Mouse (Mus musculus) hindbrain, embryonic 16.5 days (tissue): ENCODE measurements around the gene Tmem44. TPM values are rescaled to one million over a fixed set of nuclear protein-coding genes. Genes with fewer than 3 reads are reported as not detected.

Experiments
- ATAC-seq: fragments of 200-750 bp; cut with Nextera tagmentation; 2 replicates; pipeline ENCODE4 v1.8.0; 2017; ENCODE audit warnings: moderate TSS enrichment, moderate library complexity
- H3K27ac ChIP-seq: fragments of 300-500 bp; sonication (generic); 2 replicates; pipeline ENCODE4 v1.5.1; 2014; ENCODE audit warnings: low read depth, mild to moderate bottlenecking, control low read depth, low read length, moderate library complexity
- H3K27me3 ChIP-seq: fragments of 300-500 bp; sonication (generic); replicated peaks from 2 replicates; pipeline ENCODE4 v1.6.1; 2014; ENCODE audit warnings: low read length; ENCODE audit not compliant: control insufficient read depth, insufficient read depth
- H3K36me3 ChIP-seq: fragments of 300-500 bp; sonication (generic); 2 replicates; pipeline ENCODE4 v1.6.1; 2014; ENCODE audit warnings: mild to moderate bottlenecking, low read length, moderate library complexity, mixed read lengths; ENCODE audit not compliant: control insufficient read depth, insufficient read depth
- H3K4me1 ChIP-seq: fragments of 300-500 bp; sonication (generic); 2 replicates; pipeline ENCODE4 v1.6.1; 2014; ENCODE audit warnings: low read depth, low read length; ENCODE audit not compliant: control insufficient read depth, insufficient read depth
- H3K4me2 ChIP-seq: fragments of 300-500 bp; sonication (generic); 2 replicates; pipeline ENCODE4 v1.6.1; 2014; ENCODE audit warnings: mild to moderate bottlenecking, low read length, control low read depth, moderate library complexity
- H3K4me3 ChIP-seq: fragments of 300-500 bp; sonication (generic); 2 replicates; pipeline ENCODE4 v1.5.1; 2014; ENCODE audit warnings: mild to moderate bottlenecking, low read length, control low read depth, moderate library complexity
- H3K9ac ChIP-seq: fragments of 300-500 bp; sonication (generic); 2 replicates; pipeline ENCODE4 v1.6.1; 2014; ENCODE audit warnings: low read depth, mild to moderate bottlenecking, control low read depth, low read length, moderate library complexity
- H3K9me3 ChIP-seq: fragments of 300-500 bp; sonication (generic); 2 replicates; pipeline ENCODE4 v1.6.1; 2014; ENCODE audit warnings: mild to moderate bottlenecking, low read length, moderate library complexity; ENCODE audit not compliant: control insufficient read depth
- WGBS: fragments of 180-500 bp; shearing (Covaris S2); extraction: QIAGEN DNeasy Blood & Tissue Kit; methylation state at CpG from one replicate; pipeline ENCODE4 v1.1.7; 2014; 5-methylcytosine and 5-hydroxymethylcytosine counted together
- polyA plus RNA-seq: library from polyadenylated mRNA; unstranded; fragments of >200 nt; fragmentation: Nextera tagmentation; extraction: Ambion mirVana; gene quantifications from 2 replicates; pipeline ENCODE4 v1.2.1, GENCODE M21; 2015

Tmem44 gene
- 67.5 and 72.3 TPM in 2 replicates for polyA plus RNA-seq

DNA sequence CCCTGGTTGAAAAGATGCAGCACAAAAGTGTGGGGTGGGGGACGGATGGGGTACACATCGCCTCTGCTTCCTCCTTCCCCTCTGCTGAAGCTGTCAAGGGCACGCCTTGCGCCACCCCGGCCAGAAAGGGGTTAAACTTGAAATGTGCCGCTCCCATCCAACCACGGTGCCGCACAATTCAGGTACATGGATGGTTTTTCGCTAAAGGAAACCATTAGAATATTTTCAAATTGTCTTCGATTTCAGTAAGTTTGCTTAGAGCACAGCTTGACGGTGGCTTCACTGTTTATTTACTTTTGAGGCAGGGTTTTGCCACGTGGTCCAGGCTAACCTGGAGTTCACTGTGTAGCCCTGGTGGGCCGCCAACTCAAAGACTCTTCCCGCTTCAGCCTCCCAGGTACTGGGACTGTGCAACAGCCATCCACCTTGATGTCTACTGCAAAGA, at the start of gene Tmem44:
Gene Tmem44 (minus strand): TSS at position 95 of the 445 bp plus-strand sequence.
- Histone ChIP-seq H3K27me3 (no peaks in the 10 kb centered on the region), H3K36me3 (peaks cover 3% of the 10 kb centered on the region; the same call in 1 of the 2 replicates), H3K4me3 (peak within 1 kb of the TSS; percentile 79), H3K4me1 (peaks cover 18% of the 10 kb centered on the region), H3K9me3 (peaks cover 9% of the 10 kb centered on the region), H3K27ac (peak within 1 kb of the TSS; percentile 90), H3K9ac (peak within 1 kb of the TSS; percentile 84), H3K4me2 (peak within 1 kb of the TSS; percentile 80)
- 7% methylated on average over 13 of the region's 14 CpGs for whole genome bisulfite sequencing
- ATAC-seq, result peak; percentile 67

GRCm38 (mm10) chr16:30599491-30600268, 49.0 kb upstream of the Tmem44 start, which contains the start of gene Fam43a:
Gene Fam43a, plus strand, starts transcription at chr16:30599723.
- Histone ChIP-seq H3K27ac (peak within 1 kb of the TSS; percentile 81), H3K27me3 (peaks cover 8% of the 10 kb centered on the region), H3K36me3 (no peaks in the 10 kb centered on the region), H3K4me1 (peaks cover 38% of the 10 kb centered on the region), H3K9ac (peak within 1 kb of the TSS; percentile 82), H3K4me2 (peak within 1 kb of the TSS; percentile 97), H3K9me3 (no peaks in the 10 kb centered on the region), H3K4me3 (peak within 1 kb of the TSS; percentile 76)
- under 1% methylated on average over 42 of the region's 63 CpGs for WGBS
- peak; percentile 82 for ATAC-seq

GRCm38 (mm10) chr16:30596959-30597681, 46.5 kb upstream of the Tmem44 start:
- peak; percentile 63 for ATAC-seq
- peak overlapping the region; percentile 25 for H3K4me3 ChIP-seq
- no peaks in the 10 kb centered on the region for H3K9me3 ChIP-seq
- WGBS, result 10% methylated on average over 16 of the region's 16 CpGs
- H3K27ac ChIP-seq, result no peak overlapping the region
- peaks cover 8% of the 10 kb centered on the region for H3K27me3 ChIP-seq
- peak overlapping the region; percentile 61 for H3K4me2 ChIP-seq
- H3K4me1 ChIP-seq, result peaks cover 34% of the 10 kb centered on the region
- peak overlapping the region; percentile 42 for H3K9ac ChIP-seq
- no peaks in the 10 kb centered on the region for H3K36me3 ChIP-seq

DNA sequence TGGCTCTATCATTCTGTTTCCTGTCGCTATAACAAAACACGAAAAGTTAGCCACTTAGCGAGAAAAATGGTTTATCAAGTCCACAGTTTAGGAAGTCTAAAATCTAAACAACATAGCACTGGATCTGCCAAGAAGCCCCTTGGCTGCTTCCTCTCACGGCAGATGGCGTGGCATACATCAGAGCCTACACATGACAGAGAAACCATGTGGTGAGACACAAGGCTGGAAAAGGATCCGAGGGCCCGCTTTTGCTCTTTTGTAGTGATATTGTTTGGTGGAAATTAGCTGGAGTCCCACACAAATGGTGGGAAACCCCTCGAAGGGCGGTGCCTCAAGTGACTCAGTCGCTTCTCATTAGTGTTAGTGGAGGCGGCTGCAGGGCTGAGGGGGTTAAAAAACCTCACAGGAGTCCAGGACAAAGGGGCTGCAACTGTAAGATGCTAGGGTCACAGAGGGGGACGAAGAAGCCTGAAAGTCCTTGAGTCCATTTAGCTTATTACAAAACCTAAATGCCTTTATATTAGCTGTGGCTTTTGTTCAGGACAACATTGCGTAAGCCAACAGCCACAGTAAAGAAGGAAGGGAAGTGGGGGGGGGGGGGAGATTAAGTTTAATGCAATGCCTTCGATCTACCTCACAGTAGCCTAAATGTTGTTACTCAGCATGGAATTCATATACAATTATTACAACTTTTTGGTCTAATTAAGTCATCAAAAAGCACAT, 45.4 kb upstream of the Tmem44 start:
- 50% methylated on average over 14 of the region's 14 CpGs for WGBS

GRCm38 (mm10) chr16:30595356-30595755, 44.7 kb upstream of the Tmem44 start:
- Histone ChIP-seq H3K4me1 (peaks cover 18% of the 10 kb centered on the region), H3K9ac (no peak overlapping the region), H3K27ac (no peak overlapping the region), H3K9me3 (no peaks in the 10 kb centered on the region), H3K4me2 (no peak overlapping the region), H3K4me3 (no peak overlapping the region), H3K27me3 (no peaks in the 10 kb centered on the region), H3K36me3 (no peaks in the 10 kb centered on the region)
- no peak for ATAC-seq
- 58% methylated on average over 3 of the region's 3 CpGs for WGBS

More for the DNA sequence above, 45.4 kb upstream of the Tmem44 start:
- no peak for ATAC-seq
- Histone ChIP-seq H3K9me3 (no peaks in the 10 kb centered on the region), H3K27me3 (no peaks in the 10 kb centered on the region), H3K36me3 (no peaks in the 10 kb centered on the region), H3K4me3 (no peak overlapping the region), H3K27ac (no peak overlapping the region), H3K9ac (no peak overlapping the region), H3K4me2 (no peak overlapping the region), H3K4me1 (peaks cover 24% of the 10 kb centered on the region)

- ATAC-seq, result no peak
- WGBS, result 39% methylated on average over 3 of the region's 3 CpGs
Observed at GRCm38 (mm10) chr16:30591990-30592389, 41.3 kb upstream of the Tmem44 start.

GRCm38 (mm10) chr16:30590264-30591209, 39.9 kb upstream of the Tmem44 start:
- Histone ChIP-seq H3K4me2 (no peak overlapping the region), H3K9ac (no peak overlapping the region), H3K4me1 (peaks cover 8% of the 10 kb centered on the region), H3K9me3 (no peaks in the 10 kb centered on the region), H3K27ac (no peak overlapping the region), H3K36me3 (no peaks in the 10 kb centered on the region), H3K27me3 (no peaks in the 10 kb centered on the region), H3K4me3 (no peak overlapping the region)
- WGBS, result 48% methylated on average over 7 of the region's 7 CpGs
- ATAC-seq, result no peak

More at GRCm38 (mm10) chr16:30591990-30592389, 41.3 kb upstream of the Tmem44 start:
- H3K36me3 ChIP-seq, result no peaks in the 10 kb centered on the region
- no peak overlapping the region for H3K4me2 ChIP-seq
- no peak overlapping the region for H3K4me3 ChIP-seq
- no peaks in the 10 kb centered on the region for H3K9me3 ChIP-seq
- H3K9ac ChIP-seq, result no peak overlapping the region
- no peaks in the 10 kb centered on the region for H3K27me3 ChIP-seq
- no peak overlapping the region for H3K27ac ChIP-seq
- H3K4me1 ChIP-seq, result peaks cover 5% of the 10 kb centered on the region; the same call in 1 of the 2 replicates
